Mouse (Mus musculus) MEL (cell line): ENCODE results near the gene Erv3. TPM values are rescaled to one million over a fixed set of nuclear protein-coding genes. Genes with fewer than 3 reads are reported as not detected.
"Not testable (repeated sequence)": the region's sequence is repeated elsewhere in the genome, so short reads cannot be mapped to it uniquely, and the experiment has no call there.

ENCODE experiments used
- DNase-seq: peaks from one replicate; pipeline ENCODE4 v3.0.0; 2011; ENCODE audit warnings: low read depth, low spot score
- H3K27ac ChIP-seq: 2 replicates; pipeline ENCODE4 v1.5.1; 2012; ENCODE audit warnings: low read depth, mild to moderate bottlenecking, control low read depth, low read length, moderate library complexity; ENCODE audit not compliant: control insufficient read depth
- H3K27me3 ChIP-seq, 2 experiments: fragments of 150-350 bp in 1 of 2; sonication (generic) in 1 of 2; 2 replicates each; pipeline ENCODE4 v1.6.1; 2012; ENCODE audit warnings: low read length in 2 of 2, mild to moderate bottlenecking in 2 of 2, improper control_type of control experiment in 1 of 2, moderate library complexity in 1 of 2; ENCODE audit not compliant: insufficient read depth in 2 of 2, control insufficient read depth in 1 of 2
- H3K36me3 ChIP-seq, 2 experiments: 2 replicates each; pipeline ENCODE4 v1.6.1; 2012 to 2014; ENCODE audit warnings: low read length in 2 of 2, improper control_type of control experiment in 1 of 2, inconsistent platforms in 1 of 2, mild to moderate bottlenecking in 1 of 2; ENCODE audit not compliant: insufficient read depth in 2 of 2, control insufficient read depth in 1 of 2
- H3K4me1 ChIP-seq, 2 experiments: fragments of 150-350 bp in 1 of 2; sonication (generic) in 1 of 2; 2 replicates each; pipeline ENCODE4 v1.6.1; 2012; ENCODE audit warnings: low read length in 2 of 2, improper control_type of control experiment in 1 of 2, mild to moderate bottlenecking in 1 of 2; ENCODE audit not compliant: insufficient read depth in 2 of 2, control insufficient read depth in 1 of 2
- H3K4me3 ChIP-seq, 2 experiments: fragments of 150-350 bp in 1 of 2; sonication (generic) in 1 of 2; 2 replicates each; pipeline ENCODE4 v1.5.1; 2012; ENCODE audit warnings: low read depth in 2 of 2, low read length in 2 of 2, mild to moderate bottlenecking in 2 of 2, moderate library complexity in 2 of 2, control low read depth in 1 of 2, improper control_type of control experiment in 1 of 2; ENCODE audit not compliant: control insufficient read depth in 1 of 2, insufficient read depth in 1 of 2
- H3K79me2 ChIP-seq: 2 replicates; pipeline ENCODE4 v1.6.1; 2012; ENCODE audit warnings: mild to moderate bottlenecking, low read length, moderate library complexity; ENCODE audit not compliant: control insufficient read depth, poor library complexity, insufficient read depth
- H3K9ac ChIP-seq: 2 replicates; pipeline ENCODE4 v1.6.1; 2012; ENCODE audit warnings: low read depth, mild to moderate bottlenecking, control low read depth, low read length, moderate library complexity; ENCODE audit not compliant: control insufficient read depth, poor library complexity, severe bottlenecking
- H3K9me3 ChIP-seq: fragments of 150-350 bp; sonication (generic); replicated peaks from 2 replicates; pipeline ENCODE4 v1.6.1; 2012; ENCODE audit warnings: mild to moderate bottlenecking, low read length, improper control_type of control experiment, moderate library complexity; ENCODE audit not compliant: insufficient read depth
- CHD2 ChIP-seq: IDR thresholded peaks from 2 replicates; pipeline ENCODE4 v1.6.1; 2011; ENCODE audit warnings: low read length, improper control_type of control experiment
- CTCF ChIP-seq, 3 experiments: IDR thresholded peaks in 2 of 3; conservative IDR thresholded peaks in 1 of 3; 2 replicates each; pipeline ENCODE4 v1.5.1; 2011 to 2012; ENCODE audit warnings: low read length in 3 of 3, low read depth in 2 of 3, mild to moderate bottlenecking in 2 of 3, improper control_type of control experiment in 1 of 3, inconsistent platforms in 1 of 3, mixed read lengths in 1 of 3, moderate library complexity in 1 of 3; ENCODE audit not compliant: control insufficient read depth in 1 of 3, insufficient read depth in 1 of 3, poor library complexity in 1 of 3, severe bottlenecking in 1 of 3
- MAZ ChIP-seq: IDR thresholded peaks from 2 replicates; pipeline ENCODE4 v1.6.1; 2012; ENCODE audit warnings: low read depth, mild to moderate bottlenecking, inconsistent platforms, low read length, improper control_type of control experiment
- MXI1 ChIP-seq: IDR thresholded peaks from 2 replicates; pipeline ENCODE4 v1.6.1; 2011; ENCODE audit warnings: mild to moderate bottlenecking, low read depth, low read length, improper control_type of control experiment
- RAD21 ChIP-seq: IDR thresholded peaks from 2 replicates; pipeline ENCODE4 v1.6.1; 2011; ENCODE audit warnings: mild to moderate bottlenecking, low read depth, low read length, improper control_type of control experiment
- SIN3A ChIP-seq: IDR thresholded peaks from 2 replicates; pipeline ENCODE4 v1.6.1; 2012; ENCODE audit warnings: low read length, improper control_type of control experiment, inconsistent platforms
- SMC3 ChIP-seq: IDR thresholded peaks from 2 replicates; pipeline ENCODE4 v1.6.1; 2011; ENCODE audit warnings: low read depth, low read length, improper control_type of control experiment
- TAL1 ChIP-seq: IDR thresholded peaks from 2 replicates; pipeline ENCODE4 v1.6.1; 2012; ENCODE audit warnings: mild to moderate bottlenecking, inconsistent platforms, low read length, moderate library complexity, mixed read lengths
- UBTF ChIP-seq: IDR thresholded peaks from 2 replicates; pipeline ENCODE4 v1.6.1; 2012; ENCODE audit warnings: low read depth, mild to moderate bottlenecking, inconsistent platforms, low read length, improper control_type of control experiment, moderate library complexity, borderline replicate concordance; ENCODE audit not compliant: insufficient read depth
- ZC3H11A ChIP-seq: IDR thresholded peaks from 2 replicates; pipeline ENCODE4 v1.6.1; 2012; ENCODE audit warnings: low read depth, mild to moderate bottlenecking, inconsistent platforms, low read length, improper control_type of control experiment
- ZNF384 ChIP-seq: IDR thresholded peaks from 2 replicates; pipeline ENCODE4 v1.6.1; 2012; ENCODE audit warnings: low read depth, mild to moderate bottlenecking, inconsistent platforms, low read length, improper control_type of control experiment
- polyA plus RNA-seq, 2 experiments: library from polyadenylated mRNA; stranded (reverse) in 1 of 2; unstranded in 1 of 2; fragments of >175 nt in 1 of 2; fragments of >200 nt in 1 of 2; gene quantifications; 2 replicates each; pipeline versions ENCODE4 v1.2.1 to v1.2.4; 2012; ENCODE audit warnings: low replicate concordance in 2 of 2, low read depth in 1 of 2; ENCODE audit not compliant: insufficient read length in 2 of 2, insufficient read depth in 1 of 2, missing spikeins in 1 of 2
- total RNA-seq: library from RNA; depleted of rRNA; stranded (reverse); fragments of 300-350 nt; gene quantifications from 2 replicates; pipeline ENCODE4 v1.2.3, GENCODE M21; 2012

Erv3 gene
- total and polyA plus RNA-seq, 3 experiments: 0.36 to 0.62 TPM; not detected in 1

GRCm38 (mm10) chr2:131831861-131832260 lies 27.7 kb downstream of the Erv3 start:
- H3K79me2 ChIP-seq: no peaks in the 10 kb centered on the region
- no peaks in the 10 kb centered on the region for H3K4me1 ChIP-seq
- no peaks in the 10 kb centered on the region for H3K9me3 ChIP-seq
- H3K9ac ChIP-seq: no peak overlapping the region
- TF ChIP-seq TAL1: no peak
- H3K4me3 ChIP-seq: no peak overlapping the region
- no peaks in the 10 kb centered on the region for H3K36me3 ChIP-seq
- no peak overlapping the region for H3K27ac ChIP-seq
- peaks cover 4% of the 10 kb centered on the region in 2 experiments for H3K27me3 ChIP-seq
- no peak for DNase-seq

DNA sequence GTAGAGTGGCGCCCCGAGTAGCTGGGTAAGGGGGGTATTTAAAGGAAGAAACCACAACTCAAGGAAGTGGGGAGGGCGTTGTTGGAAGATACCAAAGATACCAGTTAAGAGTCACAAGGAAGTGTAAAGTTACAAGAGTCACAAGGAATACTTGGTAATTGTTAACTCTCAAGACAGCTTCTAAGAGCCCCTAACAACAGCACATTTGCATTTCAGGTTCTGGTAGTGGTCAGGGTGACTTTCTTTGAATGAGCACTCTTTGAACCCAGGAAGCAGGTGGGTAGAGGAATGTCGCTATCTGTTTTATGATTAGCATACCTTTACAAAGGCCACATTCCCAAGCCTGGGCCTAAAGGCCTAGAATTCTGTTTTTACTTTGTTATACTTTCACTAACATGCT lies 28.6 kb downstream of the Erv3 start:
- H3K36me3 ChIP-seq: not testable (repeated sequence)

GRCm38 (mm10) chr2:131827999-131828975 lies 31.3 kb downstream of the Erv3 start:
- H3K9ac ChIP-seq: no peak overlapping the region
- no peaks in the 10 kb centered on the region for H3K79me2 ChIP-seq
- no peaks in the 10 kb centered on the region for H3K9me3 ChIP-seq
- no peak overlapping the region for H3K27ac ChIP-seq
- no peak overlapping the region for H3K4me3 ChIP-seq
- H3K27me3 ChIP-seq: peaks cover under 1% of the 10 kb centered on the region in 2 experiments; a peak in 3 of 4 replicates
- DNase-seq: peak; percentile 50
- peak; percentile 74 for TF ChIP-seq RAD21
- TF ChIP-seq SIN3A: no peak
- peak; percentile 90 for TF ChIP-seq ZC3H11A
- peak; percentile 31 to 76 (median 50); a peak in 5 of 6 replicates for TF ChIP-seq CTCF (IDR thresholded peaks at IDR 0.05 in 2 of 3, conservative IDR thresholded peaks at IDR 0.05 in 1 of 3; ENCODE audit: control insufficient read depth in 1 of 3, insufficient read depth in 1 of 3, low read depth in 2 of 3, low read length in 3 of 3, poor library complexity in 1 of 3, severe bottlenecking in 1 of 3)
- no peak for TF ChIP-seq MAZ
- TF ChIP-seq SMC3: peak; percentile 84
- TF ChIP-seq UBTF: no peak
- no peak for TF ChIP-seq MXI1
- no peak for TF ChIP-seq CHD2
- TF ChIP-seq ZNF384: no peak
- peaks cover 0 to 5% of the 10 kb centered on the region in 2 experiments; a peak in 2 of 4 replicates for H3K36me3 ChIP-seq
- peaks cover 10 to 13% of the 10 kb centered on the region in 2 experiments for H3K4me1 ChIP-seq

More for the DNA sequence above, 28.6 kb downstream of the Erv3 start:
- H3K9me3 ChIP-seq, H3K4me3 ChIP-seq, H3K79me2 ChIP-seq, H3K4me1 ChIP-seq, H3K27me3 ChIP-seq, DNase-seq, H3K27ac ChIP-seq, H3K9ac ChIP-seq: not testable (repeated sequence)
